Mouse (Mus musculus) neural tube, embryonic 10.5 days (tissue): ENCODE data around the gene B4galnt1.
"Not testable (repeated sequence)": the region's sequence is repeated elsewhere in the genome, so short reads cannot be mapped to it uniquely, and the experiment has no call there.

Source experiments
- DNase-seq: peaks from one replicate; pipeline ENCODE4 v3.0.0-alpha.2; 2017; ENCODE audit warnings: low spot score; ENCODE audit errors: extremely low spot score

The B4galnt1 gene

DNA sequence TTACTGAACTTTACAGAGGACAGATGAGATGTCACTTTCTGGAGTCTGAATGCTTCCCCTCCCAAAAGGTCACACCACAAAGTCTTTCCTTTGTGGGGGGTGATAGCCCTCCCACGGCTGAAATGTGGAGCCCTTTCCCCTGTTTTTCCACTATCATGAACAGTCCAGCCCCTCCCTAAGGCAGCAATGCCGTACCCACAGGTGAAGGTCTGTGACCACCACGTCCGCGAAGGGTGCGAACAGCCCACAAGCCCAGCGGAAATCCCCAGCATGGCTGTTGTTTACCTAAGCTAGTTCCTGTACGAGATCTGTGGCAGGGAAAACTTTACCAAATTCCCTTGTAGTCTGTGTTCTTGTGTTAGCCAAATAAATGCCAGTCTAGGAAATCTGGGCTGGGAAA is 23.5 kb upstream of the B4galnt1 start:
- no peak for DNase-seq

DNA sequence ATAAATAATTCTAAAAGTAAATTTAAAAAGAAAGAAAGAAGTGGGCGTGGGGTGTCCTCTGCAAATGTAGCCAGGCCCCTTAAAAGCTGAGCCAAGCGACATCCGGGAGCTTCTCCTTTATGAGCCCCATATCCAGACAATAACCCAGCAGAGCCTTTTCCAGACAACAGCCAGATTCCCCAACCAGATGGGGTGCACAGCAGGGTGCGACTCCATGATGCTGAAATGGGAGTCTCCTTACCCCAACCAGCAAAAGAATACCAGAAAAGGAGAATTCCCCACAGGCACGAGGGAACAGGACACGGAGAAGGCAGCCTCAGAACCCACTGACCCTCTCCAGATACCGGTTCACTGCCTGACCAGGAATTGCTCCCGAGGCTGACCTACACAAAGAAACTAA is 21.8 kb upstream of the B4galnt1 start:
- no peak for DNase-seq

DNA sequence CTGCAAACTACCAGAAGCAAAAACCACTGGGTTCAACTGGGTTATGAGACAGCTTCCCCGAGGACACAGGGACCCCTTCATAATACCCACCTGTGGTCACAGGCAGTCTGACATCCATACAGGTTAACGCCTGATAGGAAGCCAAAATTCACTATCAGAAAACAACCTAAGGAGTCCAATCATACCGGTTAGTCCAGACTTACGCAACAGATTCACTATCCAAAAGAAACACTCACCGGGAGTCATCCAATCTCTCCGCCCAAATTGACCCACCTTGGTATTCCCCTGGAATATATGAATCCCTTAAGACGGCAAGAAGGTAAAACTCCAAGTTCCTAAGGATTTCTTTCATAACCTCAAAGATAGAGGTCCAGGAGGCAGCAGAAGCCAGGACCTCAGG is 20.5 kb upstream of the B4galnt1 start:
- DNase-seq: no peak

DNA sequence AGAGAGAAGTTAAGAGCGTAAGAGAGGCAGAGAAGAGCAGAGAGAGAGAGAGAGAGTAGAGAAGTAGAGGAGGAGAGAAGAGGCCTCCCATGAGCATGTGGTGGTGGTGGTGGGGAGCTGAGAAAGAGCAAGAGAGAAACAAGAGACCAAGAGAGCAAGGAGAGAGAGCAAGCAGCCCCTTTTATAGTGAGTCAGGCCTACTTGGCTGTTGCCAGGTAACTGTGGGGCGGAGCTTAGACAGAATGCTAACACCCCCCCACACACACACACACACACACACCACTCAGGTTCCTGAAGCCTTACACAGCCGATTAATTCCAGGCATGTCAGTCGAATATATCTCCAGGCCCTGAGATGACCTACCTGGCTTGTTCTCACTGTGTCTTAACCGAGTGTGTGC is 19.7 kb upstream of the B4galnt1 start:
- DNase-seq: no peak

DNA sequence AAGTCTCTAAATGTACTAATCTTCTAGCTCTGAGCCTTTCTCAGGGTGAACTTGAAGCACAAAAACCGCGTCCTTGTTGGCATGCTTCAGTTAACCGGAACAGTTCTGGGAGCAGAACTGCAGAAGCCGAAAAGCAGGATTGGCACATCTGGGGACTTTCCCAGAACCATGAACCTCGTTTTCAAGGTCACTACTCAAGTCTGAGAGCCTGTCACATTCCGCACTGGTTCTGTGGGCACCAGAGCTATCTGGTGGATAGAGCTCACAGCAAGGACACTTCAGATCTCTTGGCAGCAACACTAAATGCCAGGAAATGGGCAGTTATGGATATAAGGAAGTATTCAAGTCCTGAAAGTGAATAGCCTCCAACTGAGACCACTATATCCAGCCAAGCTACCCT is 17.9 kb upstream of the B4galnt1 start:
- no peak for DNase-seq

DNA sequence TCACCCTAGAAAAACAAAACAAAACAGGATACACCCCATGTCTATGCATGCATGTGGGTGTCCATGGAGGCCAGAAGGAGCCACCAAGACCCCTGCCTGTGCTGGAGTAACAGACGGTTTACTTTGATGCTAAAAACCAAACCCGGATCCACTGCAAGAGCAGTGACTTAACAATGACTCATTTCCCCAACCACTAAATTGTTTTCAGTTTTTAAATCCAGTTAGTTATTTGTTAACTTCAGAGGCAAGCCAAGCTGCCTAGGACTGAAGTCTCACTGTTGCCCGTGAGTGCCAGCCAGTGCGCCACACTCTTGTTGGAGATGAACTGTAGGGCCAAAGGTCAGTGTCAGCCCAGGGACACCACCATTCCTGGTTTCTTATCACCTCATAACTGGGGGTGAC is 14.6 kb upstream of the B4galnt1 start:
- DNase-seq: no peak

DNA sequence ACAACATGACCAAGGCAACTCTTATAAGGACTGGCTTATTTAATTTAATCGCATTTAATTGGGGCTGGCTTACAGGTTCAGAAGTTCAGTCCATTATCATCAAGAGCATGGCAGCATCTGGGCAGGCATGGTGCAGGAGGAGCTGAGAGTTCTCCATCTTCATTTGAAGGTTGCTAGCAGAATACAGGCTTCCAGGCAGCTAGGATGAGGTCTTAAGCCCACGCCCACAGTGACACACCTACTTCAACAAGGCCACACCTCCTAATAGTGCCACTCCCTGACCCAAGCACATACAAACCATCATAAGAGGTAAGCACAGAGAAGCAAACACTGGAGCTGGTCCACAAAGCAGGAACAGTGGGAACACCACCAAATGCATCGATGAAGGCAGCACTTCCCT is 13.8 kb upstream of the B4galnt1 start:
- not testable (repeated sequence) for DNase-seq

DNA sequence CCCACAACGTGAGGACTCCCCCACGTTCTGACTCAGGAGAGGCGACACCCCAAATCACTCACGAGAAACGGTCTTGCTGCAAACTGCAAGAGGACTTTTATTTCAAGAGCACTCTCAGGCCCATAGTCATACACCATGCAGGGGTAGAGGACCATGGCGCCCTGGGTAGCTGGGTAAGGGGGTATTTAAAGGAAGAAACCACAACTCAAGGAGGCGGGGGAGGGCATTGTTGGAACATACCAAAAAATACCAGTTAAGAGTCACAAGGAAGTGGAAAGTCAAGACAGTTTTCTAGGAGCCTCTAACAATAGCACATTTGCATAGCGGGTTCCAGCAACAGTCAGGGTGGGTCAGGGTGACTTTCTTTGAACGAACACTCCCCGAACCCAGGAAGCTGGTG is 12.5 kb upstream of the B4galnt1 start:
- DNase-seq: not testable (repeated sequence)

DNA sequence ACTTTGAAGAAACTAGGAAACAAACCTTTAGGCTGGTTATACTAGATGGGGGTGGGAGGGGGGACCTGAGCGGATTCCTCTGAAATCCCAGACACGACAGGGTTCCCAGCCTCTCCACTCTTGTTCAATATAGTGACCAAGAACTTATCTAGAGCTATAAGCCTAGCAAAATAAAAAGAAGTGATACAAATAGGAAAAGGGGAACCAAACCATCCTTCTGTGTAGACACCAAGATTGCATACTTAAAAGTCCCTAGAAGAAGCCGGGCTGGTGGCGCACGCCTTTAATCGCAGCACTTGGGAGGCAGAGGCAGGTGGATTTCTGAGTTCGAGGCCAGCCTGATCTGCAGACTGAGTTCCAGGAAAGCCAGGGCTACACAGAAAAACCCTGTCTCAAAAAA is 11.7 kb upstream of the B4galnt1 start:
- DNase-seq: no peak

DNA sequence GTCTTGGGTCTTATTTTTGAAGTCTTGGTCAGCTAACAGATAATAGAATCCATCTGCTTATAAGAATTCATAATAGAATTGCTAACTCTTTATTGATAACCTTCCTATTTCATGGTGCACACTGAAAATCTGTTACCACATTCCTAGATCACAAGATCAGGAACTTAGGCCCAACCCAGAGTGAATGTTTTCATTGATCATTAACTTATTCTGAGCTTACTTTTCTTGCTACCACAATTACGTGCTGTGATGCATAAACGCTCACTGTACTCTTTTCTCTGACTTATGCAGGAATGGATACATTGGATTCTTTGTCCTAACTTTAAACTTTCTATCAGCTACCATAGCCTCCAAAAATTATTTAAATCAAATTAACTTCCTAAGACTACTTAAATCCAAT is 10.8 kb upstream of the B4galnt1 start:
- DNase-seq: no peak

DNA sequence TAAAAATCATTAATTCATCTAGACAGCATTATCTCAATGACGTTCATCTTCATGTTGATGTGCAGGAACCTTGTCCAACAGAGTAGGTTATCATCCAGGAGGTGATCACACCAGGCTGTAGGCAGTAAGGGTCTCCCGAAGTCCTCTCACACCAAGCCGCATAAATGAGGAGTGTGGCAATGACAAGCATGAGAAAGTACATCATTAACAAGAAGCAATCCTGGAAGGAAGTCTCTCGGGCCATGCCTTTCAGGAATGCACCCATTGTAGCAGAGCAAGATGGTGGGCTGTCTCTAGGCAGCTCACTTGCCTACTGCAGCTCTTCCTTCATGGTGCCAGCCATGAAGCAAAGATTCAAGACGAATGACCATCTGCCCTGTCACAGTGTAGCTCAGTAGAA is 10.4 kb upstream of the B4galnt1 start:
- DNase-seq: no peak

DNA sequence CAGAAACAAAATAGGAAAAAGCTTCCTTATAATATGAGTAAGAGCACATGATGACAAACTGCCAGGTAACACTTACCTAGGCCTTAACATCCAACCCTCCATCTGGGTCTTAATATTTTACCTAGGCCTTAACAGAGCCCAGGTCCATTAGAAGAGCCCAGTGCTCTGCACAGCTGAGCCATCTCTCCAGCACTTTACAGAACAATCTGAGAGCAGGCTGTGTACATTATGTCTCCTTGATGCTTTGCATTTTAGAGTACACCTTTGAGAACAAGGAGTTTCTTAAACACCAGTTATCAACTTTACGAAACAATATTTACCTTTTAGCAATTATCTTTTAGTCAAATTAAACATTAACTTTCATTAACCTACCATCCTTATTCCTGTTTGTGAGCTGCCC is 8.9 kb upstream of the B4galnt1 start:
- no peak for DNase-seq

DNA sequence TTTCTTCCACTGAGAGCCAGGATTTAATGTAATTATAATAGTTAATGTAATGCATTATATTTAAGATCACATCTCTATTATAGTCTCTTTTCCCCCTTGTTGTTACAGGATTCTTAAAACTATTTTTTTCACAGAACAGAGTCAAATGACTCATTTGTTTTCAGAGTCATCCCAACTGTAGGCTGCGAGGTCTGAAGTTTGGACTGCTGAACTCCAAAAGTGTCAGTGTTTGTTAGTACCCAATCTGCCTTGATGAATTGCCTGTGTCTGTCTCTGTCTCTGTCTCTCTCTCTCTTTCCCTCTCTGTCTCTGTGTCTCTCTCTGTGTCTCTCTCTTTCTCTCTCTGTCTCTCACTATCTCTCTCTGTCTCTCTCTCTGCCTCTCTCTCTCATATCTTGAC is 8.5 kb upstream of the B4galnt1 start:
- no peak for DNase-seq

DNA sequence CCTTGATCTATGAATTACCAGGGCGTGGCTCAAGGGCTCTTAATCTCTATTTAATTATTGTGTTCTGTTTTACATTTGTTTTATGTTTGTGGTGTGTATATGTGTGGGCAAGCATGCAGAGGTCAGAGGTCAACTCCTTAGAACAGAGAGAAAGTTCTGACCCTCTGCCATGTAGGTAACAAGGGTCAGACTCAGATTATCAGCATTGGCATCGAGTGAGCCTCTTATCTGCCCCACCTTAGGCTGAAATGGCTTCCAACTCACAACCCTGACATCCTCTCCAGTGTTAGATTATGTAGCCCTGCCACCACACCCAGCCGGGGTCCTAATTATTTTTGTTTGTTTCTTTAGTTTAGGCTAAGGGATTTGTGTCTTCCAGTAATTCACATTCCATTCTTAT is 6.6 kb upstream of the B4galnt1 start:
- DNase-seq: no peak

DNA sequence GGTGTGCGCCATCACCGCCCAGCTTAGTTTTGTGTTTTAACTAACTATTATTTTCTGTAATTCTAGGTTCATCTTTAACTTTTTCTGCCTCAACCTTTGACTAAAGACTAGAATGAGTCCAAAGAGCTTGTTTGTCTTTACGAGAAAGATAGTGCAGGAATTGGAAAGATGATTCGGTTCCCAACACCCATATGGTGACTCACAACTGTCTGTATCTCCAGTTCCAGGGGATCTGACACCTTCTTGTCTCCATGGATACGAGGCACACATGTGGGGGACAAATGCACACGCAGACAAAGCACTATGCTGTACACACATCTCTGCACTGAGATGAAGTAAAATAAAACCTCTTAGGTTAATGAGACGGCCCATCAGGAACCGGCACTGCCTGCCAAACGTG is 4.9 kb upstream of the B4galnt1 start:
- no peak for DNase-seq

DNA sequence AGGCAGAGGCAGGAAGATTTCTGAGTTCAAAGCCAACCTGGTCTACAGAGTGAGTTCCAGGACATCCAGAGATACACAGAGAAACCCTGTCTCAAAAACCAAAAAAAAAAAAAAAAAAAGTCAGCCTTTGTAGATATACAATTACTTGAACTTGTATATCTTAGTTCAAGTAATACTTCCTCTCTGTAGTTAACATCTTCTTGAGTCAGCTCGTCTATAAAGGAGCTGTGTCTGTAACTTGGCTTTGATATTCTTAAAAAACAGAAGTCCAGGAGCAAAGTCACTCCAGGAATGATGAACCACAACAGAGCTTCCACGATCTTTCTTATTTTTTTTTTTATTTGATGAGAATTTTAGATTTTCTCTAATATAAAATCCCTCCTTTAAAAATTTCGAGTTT is 4.3 kb upstream of the B4galnt1 start:
- no peak for DNase-seq

DNA sequence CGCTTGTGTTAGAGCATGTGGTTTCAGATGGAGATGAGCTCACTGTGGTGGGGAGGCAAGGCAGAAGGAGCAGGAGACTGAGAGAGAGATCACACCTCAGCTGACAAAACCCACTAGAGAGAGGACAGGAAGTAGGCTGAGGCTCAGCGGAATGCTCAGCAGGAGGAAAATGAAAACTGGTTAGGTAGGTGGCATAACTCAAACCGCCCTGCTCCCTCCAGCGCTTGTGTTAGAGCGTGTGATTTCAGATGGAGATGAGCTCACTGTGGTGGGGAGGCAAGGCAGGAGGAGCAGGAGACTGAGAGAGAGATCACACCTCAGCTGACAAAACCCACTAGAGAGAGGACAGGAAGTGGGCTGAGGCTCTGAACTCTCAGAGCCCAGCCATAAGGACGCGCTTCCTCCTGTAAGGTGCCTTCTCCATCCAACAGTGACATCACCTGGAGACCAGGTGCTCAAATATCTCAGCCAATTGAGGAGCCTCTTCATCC is 2.2 kb upstream of the B4galnt1 start:
- not testable (repeated sequence) for DNase-seq

DNA sequence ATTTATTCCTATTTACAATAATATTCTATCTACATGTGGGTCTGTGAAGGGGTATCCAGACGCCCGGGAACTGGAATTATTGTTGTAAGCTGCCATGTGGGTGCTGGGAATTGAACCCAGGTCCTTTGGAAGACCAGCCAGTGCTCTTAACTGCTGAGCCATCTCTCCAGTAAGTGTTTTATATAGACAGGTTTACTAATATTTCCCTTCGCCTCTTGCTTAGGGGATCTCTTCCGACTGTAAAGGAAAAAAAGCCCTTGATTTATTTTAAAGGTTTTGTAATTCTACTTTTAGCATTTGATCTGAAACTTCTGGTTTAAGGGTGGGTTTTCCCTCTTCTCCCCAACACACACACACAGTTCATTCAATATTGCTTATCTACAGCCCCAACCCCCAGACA is 835 bp upstream of the B4galnt1 start:
- DNase-seq: no peak

DNA sequence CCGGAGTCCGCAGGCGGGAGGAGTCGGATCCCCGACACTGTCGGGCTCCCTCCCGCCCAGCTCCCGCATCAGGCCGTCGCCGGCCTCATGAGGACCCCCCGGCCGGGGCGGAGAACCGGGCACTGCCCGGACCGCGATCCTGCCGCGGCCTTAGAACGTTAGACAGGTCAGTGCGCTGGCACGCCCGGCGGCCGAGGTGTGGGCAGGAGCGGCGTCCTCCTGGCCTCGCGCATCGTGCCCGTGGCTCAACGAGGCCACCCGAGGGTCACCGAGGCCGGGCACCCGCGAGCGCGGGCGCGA is 279 bp downstream of the B4galnt1 start:
- DNase-seq: peak; percentile 83

DNA sequence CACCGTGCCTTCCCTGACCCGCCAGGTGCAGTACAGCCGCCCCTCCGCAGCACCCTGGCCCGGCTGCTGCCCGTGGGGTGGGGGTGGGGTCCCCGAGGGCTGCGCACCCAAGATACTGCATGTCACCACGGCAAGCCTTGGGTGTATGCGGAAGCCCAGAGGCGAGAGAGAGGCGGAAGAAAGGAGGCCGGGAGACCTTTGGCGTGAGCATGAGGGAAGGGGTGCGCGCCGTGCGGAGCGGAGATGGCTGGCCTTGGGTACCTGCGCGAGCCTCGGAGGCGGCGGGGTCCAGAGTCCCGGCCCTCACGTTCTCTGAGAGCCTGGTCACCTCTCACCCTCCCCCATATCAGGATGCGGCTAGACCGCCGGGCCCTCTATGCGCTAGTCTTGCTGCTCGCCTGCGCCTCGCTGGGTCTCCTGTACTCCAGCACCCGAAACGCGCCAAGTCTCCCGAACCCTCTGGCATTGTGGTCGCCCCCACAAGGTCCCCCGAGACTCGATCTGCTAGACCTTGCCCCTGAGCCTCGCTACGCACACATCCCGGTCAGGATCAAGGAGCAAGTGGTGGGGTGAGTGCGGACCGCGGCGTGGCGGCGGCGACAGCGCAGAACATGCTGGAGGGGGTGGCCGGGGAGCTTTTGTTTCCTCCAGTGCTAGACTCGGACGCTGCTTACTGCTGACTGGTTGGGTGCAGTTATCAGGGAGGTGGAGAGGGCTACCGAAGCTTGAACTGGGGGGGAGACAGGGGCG is 804 bp downstream of the B4galnt1 start:
- peak; percentile 68 for DNase-seq

DNA sequence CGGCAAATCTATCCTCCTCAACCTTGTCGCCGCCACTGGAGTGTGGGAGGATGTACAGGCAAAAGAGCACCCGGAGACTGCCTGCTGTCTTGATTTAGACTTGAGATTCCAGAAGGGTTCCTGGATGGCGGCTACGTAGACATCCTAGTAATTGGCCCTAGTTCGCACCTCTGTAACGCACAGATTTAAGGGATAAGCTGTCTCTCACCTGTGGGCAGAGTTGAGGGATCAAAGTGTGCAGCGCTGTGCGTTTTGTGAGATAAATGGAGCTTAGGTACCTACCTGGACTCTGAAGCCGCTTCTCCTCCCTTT is 1.3 kb downstream of the B4galnt1 start:
- DNase-seq: no peak

DNA sequence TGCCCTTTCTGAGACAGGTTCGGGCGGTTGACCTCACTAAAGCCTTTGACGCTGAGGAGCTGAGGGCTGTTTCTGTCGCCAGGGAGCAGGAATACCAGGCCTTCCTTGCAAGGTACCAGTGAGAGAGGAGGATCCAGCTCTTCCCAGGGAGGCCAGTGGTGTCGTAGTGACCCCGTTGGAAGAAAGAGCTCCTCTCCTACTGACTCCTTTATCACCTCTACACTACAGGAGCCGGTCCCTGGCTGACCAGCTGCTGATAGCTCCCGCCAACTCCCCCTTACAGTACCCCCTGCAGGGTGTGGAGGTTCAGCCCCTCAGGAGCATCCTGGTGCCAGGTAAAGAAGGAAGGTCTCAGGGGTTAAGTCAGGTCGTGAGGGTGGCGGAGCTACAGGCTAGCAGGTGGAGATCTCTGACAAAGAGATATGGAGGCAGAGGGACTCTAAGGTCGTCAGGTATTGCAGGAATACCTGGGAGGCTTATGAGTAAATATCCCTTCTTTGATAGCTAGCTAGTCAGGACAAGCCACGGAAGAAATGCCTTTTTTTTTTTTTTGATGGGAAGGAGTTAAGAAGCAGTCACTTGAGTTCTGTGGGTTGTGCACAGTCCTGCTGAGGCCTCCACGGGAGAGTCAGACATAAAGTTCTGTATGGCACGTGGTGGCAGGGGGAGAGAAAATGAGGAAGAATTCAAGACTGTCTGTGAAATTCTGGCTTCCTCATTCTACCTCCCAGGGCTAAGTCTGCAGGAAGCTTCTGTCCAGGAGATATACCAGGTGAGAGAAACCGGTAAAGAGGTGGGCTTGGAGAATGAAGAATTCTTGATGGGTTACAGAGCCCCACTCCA is 2.0 kb downstream of the B4galnt1 start:
- no peak for DNase-seq

DNA sequence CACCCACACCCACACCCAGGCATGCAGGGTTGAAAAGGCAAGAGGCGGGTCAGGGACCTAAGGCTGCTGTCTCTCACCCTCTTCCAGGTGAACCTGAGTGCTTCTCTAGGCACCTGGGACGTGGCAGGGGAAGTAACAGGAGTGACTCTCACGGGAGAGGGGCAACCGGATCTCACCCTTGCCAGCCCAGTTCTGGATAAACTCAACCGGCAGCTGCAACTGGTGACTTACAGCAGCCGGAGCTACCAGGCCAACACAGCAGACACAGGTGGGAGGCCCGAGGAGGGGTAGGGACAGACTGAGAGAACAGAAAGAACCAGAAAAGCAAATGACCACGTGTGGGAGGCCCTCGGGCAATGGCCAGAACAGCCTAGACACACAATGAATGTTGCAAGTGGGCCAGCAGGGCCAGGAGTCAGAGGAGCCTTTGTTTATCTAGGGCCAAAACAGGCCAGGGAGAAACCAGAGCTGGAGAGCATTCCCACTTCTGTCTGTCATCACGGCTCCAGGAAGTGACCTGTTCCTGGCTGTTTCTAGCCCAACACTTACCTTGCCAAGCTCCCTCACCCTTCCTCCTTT is 2.7 kb downstream of the B4galnt1 start:
- DNase-seq: no peak
